Mouse (Mus musculus): Measurements from ENCODE around the gene Tmc1.

Tmc1 gene

DNA sequence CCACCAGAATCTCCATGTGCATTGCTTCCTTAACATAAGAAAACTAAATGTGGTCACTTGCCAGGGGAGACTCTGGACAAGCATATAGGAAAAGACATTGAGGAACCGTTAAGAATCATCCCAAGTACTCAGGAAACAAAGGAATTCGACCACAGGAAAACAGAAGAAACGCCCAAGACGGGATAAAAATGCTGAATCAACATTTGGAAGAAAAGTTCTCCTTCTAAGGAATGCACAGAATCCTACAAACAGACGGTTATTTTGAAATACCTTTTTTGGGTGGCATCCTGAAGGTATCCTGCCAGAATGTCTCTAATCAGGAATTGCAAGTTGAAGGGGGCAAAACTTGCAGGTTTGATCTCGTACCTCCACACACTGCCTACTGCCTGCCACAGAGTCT, at the start of gene Tmc1:
TSS of gene Tmc1 (minus strand) at position 329 of the 400 bp plus-strand sequence.
- DNase-seq (ENCODE audit: low read depth, low spot score) = no peak

DNA sequence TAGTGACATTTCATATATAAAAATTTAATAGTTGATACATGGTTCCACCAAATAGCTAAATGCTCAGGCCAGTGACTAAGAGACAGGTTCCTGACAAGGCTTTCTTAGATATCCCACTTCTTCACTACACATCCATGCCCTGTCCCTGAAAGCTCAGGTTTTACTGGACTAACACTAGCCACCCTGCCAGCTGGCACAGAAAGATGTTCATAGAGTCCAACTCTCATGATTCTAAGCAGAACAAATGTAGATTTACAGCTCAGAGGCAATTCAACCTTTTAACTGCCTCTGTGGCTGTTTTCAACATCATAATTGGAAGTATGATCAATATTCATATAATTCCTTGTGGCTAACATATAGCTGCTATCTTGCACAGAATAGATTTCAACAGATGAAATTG, 47.5 kb upstream of the Tmc1 start:
- DNase-seq (ENCODE audit: low read depth, low spot score) = no peak

DNA sequence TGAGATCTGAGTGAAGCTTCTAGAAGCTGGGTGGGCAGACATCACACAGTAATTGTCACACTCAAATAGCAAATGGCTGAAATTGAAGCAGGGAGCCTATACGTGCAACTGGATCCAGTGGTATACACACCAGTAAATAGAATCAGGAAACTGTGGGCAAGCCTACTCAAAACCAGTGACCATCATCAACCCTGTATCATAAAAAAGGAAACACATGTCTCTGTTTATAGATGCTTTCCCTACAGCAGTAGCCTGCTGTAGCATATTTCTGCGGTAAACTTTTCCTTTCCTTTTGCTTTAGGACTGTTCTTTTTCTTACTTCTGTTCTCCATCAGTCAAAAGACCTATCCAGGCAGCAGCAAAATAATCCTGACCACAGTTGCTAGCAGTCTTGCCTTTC, 25.2 kb upstream of the Tmc1 start:
- no peak for DNase-seq (ENCODE audit: low read depth, low spot score)

- DNase-seq (ENCODE audit: low read depth, low spot score) = no peak
Measured at GRCm38 (mm10) chr19:20978148-20978547, 24.1 kb upstream of the Tmc1 start.

DNA sequence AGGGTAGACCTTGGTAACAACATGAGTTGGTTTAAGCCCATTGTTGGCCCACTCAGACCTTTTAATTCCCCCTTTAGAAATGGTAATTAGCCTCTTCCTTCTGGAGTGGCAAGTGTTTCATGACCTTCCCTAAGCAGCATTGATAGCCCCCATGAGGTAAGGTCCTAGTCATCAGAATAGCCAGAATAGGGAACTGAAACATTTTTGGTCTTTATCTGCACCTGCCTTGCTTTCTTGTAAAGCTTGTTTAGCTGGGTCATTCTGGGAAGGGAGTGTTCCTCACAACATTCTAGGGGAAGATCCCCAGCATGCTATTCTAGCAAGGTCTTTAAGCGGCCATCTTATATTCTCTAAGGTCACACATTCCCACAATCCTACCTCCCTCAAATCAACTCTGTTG, 17.9 kb upstream of the Tmc1 start:
- no peak for DNase-seq (ENCODE audit: low read depth, low spot score)

DNA sequence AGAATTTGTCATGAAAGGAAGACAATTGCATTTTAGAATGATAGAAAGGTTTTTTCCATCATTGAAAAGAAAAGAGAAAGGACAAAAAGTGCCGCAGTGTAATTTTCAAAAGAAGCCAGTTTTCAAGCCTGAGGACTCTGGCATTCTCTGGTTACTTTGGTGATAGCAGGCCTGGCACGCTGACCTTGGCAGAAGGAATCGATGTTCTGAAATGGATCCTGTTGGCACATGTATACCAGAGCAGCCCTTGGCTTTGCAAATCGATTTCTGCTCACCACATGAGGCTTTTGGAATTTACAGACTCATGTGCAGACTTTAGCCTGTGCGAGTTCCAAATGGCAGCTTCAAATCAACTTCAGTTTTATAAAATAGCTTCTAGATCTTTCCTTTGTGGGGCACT, 813 bp upstream of the Tmc1 start:
- no peak for DNase-seq (ENCODE audit: low read depth, low spot score)

GRCm38 (mm10) chr19:20944446-20944845, 9.6 kb downstream of the Tmc1 start:
- peak; percentile 20 for DNase-seq (ENCODE audit: low read depth, low spot score)

DNA sequence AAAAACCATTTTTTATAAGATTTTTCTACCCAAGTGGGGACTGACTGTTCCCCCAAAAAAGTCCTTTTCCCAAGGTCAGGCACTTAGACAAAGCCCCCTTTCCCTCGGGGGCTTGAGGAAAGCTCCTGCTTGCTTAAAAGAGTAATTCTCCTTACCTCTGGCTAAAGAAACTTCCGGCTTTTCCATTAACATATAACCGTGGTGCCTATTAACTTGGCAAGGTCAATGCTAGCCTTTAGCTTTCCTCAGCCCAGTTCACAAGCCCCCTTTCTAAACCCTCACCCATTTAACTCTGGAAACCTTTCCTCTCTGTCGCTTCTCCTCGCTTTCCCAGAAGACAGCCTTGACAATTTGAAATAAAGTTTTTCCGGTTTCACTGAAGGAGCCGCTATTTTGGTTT, 29.7 kb downstream of the Tmc1 start:
- no peak for DNase-seq (ENCODE audit: low read depth, low spot score)

DNA sequence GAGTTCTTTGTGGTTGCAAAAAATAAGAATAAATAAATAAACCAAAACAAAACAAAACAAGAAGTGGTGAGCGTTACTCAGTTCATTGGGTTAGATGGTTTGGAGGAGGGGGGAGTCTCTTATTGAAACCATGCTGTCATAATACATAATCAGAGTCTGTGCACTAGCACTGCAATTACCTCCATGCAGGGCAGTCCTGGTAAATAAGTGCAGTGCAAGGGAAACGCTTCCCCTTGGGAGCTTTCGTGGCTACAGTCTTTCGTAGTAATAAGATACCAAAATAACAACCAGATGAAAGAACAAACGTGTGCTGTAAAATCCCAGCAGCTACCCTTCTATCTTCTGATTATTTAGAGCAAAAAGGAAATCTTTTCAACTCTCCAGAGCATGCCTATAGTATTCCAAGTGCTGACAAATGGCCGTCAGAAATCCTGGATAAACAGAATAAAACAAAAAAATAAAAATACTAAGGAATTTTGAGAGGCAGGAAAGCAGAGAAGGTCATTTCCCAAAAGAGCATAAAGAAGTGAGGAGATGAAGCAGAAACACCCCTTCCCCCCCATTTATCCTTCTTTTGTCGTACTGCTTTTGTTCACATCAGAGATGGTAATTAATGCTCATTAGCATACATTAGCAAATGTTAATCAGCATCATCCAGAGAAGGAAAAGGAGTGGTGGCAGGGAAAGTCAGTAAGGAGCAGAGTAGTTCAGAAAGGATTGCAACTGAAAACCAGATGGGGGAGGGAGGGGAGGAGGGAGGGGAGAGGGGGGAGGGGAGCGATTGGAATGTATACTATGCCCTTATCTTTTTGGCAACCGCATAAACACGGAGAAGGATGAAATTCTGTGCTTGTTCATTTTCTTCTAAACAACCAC, 30.4 kb downstream of the Tmc1 start:
- peak; percentile 37 for DNase-seq (ENCODE audit: low read depth, low spot score)

GRCm38 (mm10) chr19:20918241-20918640, 35.8 kb downstream of the Tmc1 start:
- DNase-seq (ENCODE audit: low read depth, low spot score) = no peak

GRCm38 (mm10) chr19:20915151-20915550, 38.9 kb downstream of the Tmc1 start:
- no peak for DNase-seq (ENCODE audit: low read depth, low spot score)

GRCm38 (mm10) chr19:20910356-20910755, 43.6 kb downstream of the Tmc1 start:
- DNase-seq (ENCODE audit: low read depth, low spot score) = no peak

DNA sequence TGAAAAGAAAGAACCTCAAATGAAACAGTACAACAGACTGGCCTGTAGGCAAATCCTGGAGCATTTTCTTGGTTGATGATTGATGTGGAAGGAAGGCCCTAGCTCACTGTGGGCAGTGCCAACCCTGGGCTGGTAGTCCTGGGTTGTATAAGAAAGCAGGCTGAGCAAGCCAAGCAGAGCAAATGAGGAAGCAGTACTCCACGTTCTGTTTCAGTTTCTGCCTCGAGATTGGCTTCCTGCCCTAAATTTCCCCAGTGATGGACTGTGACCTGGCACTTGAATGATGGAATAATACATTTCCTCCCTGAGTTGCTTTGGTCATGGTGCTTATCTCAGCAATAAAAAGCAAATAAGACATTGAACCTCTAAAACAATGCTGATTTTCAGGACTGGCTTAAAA, 72.8 kb downstream of the Tmc1 start:
- no peak for DNase-seq (ENCODE audit: low read depth, low spot score)

GRCm38 (mm10) chr19:20875881-20876280, 78.1 kb downstream of the Tmc1 start:
- no peak for DNase-seq (ENCODE audit: low read depth, low spot score)

DNA sequence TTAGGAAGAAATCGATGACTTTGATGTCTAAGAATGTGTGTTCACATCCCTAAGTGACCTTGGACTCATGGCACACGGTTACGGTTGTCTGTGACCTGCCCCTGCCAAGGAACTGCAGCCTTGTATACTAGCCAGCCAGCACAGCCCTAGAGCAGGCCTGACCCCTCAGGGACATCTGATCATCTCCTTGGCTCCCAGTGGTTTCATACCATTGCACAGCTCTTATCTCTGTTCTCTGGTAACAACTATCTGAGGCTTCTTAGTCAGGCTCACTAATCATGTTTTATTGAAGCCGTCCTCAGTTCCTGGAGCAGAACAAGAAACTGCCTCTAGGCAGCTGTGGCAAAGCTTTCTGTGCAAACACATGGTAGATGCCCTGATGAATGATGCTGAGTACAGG, 92.2 kb downstream of the Tmc1 start:
- DNase-seq (ENCODE audit: low read depth, low spot score) = no peak

DNA sequence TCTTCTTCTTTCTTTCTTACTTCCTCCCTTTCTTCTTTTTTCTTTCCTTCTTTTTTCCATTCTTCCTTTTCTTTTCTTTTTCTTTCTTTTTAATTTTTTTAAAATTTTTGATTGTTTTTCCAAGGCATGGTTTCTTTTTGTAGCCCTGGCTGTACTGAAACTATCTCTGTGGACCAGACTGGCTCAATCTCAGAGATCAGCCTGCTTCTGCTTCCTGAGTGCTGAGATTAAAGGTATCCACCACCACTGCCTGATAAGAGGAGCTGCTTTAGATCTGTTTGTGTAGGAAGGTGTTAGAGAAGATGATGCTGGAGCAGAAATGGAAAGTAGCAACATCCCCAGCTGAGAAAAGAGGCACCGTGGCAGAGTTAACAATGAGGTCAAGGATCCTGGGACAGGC, 93.7 kb downstream of the Tmc1 start:
- no peak for DNase-seq (ENCODE audit: low read depth, low spot score)

- DNase-seq (ENCODE audit: low read depth, low spot score) = no peak
Measured at GRCm38 (mm10) chr19:20857819-20858218, 96.2 kb downstream of the Tmc1 start.

DNA sequence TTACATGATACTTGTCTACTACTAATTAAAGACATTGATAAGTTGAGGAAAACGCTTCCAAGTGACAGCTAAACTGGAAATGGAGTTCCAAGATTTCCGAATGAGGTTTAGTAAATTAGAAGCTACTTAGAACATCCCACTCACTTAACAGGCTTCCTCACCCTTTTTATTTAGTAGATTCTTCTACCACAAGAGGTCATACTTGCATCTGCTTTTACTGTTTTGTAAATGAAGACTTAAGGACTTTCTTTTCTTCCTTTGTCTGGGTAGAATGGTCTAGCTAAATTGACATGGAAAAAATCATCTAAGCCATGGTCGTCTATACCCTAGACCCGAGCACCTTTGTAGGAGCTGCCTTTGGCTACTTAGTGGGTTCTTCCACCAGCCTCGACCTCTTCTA, 105.1 kb downstream of the Tmc1 start:
- DNase-seq (ENCODE audit: low read depth, low spot score) = peak; percentile 52

- DNase-seq (ENCODE audit: low read depth, low spot score) = no peak
Measured at GRCm38 (mm10) chr19:20847476-20848073, 106.4 kb downstream of the Tmc1 start.

GRCm38 (mm10) chr19:20837422-20837821, 116.6 kb downstream of the Tmc1 start:
- DNase-seq (ENCODE audit: low read depth, low spot score) = no peak

DNA sequence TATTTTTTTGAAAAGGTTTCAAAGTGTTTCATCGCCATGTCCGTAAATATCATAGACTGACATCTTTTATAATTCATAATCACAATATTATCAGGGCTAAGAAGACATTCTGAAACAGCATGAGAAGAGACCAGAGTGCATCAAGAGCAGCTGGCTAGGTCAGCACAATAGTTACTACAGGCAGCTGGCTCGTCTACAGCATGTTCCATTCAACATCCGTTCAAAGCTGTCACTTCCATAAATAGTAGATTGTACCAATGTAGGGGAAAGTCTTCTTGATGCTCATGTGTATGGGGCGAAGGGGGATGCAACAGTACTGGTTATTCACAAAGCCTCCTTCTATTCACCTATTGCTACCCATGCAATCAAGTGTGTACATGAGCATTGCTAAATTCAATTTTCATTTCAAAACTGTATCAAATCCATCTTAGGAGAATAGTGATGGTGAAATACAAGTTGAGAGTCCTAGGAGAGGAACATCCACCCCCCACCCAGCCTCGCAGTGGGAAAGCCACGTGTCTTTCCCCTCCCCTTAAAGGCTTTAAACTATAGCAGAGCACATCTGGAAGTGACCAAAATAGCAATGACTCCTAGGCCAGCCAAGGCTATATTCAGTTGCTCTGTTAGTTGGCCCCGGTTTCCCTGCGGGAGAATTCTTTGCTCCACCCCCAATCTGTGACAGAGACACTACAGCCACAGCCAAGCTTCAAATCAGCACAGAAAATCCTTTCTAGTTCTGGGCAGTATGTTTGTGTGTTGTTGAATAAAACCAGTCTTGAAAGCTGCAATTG, 117.8 kb downstream of the Tmc1 start:
- no peak for DNase-seq (ENCODE audit: low read depth, low spot score)

DNA sequence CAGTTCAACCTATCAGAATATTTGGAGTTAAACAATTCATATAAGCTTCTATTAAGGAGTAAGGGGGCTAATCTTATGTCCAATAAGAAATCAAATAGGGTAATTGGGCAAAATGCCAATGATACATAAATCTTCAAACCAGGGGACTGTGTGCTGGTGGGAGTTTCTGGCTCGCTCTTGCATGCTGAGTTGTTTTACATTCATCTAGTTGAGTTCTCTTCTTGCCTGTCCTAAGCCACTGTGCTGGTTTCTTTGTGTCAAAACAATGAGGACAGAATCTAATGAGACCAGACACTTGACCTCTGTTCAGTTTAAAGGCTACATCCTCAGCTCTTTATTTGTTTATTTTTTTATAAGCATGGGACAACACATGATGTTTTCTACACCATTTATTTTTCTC, 119.1 kb downstream of the Tmc1 start:
- no peak for DNase-seq (ENCODE audit: low read depth, low spot score)
